Mouse (Mus musculus): Measurements from ENCODE around the gene Tbc1d13. TPM values are rescaled to one million over a fixed set of nuclear protein-coding genes. Genes with fewer than 3 reads are reported as not detected.
"Not testable (repeated sequence)": the region's sequence is repeated elsewhere in the genome, so short reads cannot be mapped to it uniquely, and the experiment has no call there.

Tbc1d13 gene
- polyA plus RNA-seq, 1 experiment from 2014 or later = 6.4 TPM

DNA sequence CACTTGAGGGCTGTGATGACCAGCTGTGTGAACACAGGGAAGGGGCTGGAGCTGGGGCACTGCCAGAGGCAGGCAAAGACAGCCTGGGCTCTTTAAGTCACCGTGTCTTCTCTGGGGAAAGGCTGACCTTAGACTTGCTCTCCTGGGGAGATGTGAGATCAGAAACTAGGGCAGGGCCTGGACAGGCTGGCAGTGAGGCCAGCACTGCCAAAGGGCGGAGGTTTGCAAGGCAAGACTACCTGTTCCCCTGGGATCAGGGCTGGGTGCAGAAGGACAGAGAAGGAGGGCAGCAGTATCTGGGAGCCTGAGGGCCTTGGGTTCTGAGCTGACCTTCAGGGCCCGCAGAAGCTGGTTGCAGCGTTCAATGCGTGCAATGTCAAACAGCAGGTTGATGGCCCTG, 25.9 kb upstream of the Tbc1d13 start:
- peaks cover 35% of the 10 kb centered on the region for H3K36me3 ChIP-seq
- no peak overlapping the region for H3K9ac ChIP-seq
- H3K4me3 ChIP-seq (replicated peaks) = no peak overlapping the region
- 92% methylated on average over 5 of the region's 5 CpGs for WGBS
- no peak overlapping the region for H3K27ac ChIP-seq
- H3K4me1 ChIP-seq = no peaks in the 10 kb centered on the region
- ATAC-seq (ENCODE audit: insufficient read depth, low FRiP score, low read depth) = no peak
- H3K9me3 ChIP-seq = no peaks in the 10 kb centered on the region
- no peaks in the 10 kb centered on the region for H3K27me3 ChIP-seq (replicated peaks)
- no peak overlapping the region for H3K4me2 ChIP-seq

DNA sequence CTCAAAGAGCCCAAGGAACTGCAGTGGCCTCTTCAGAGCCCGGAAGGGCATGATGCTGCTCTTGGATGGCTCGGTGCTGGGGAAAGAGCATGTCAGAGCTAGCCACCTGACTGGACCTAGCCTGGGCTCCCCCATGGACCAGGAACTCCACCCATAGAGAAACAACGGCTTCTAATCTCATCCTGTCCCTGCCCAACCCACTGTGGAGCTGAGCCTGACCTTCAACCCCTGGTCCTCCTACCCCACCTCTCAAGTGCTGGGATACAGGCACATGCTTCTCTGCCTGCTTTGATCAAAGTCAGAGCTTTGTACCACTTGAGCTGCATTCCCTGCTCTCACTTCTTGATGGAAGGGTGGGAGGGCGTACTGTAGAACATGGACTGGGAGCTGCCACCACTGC, 25.3 kb upstream of the Tbc1d13 start:
- WGBS = 88% methylated on average over 4 of the region's 4 CpGs
- H3K4me1 ChIP-seq = no peaks in the 10 kb centered on the region
- H3K27ac ChIP-seq = no peak overlapping the region
- H3K27me3 ChIP-seq (replicated peaks) = no peaks in the 10 kb centered on the region
- H3K36me3 ChIP-seq = peaks cover 36% of the 10 kb centered on the region
- no peak overlapping the region for H3K4me2 ChIP-seq
- ATAC-seq (ENCODE audit: insufficient read depth, low FRiP score, low read depth) = no peak
- H3K9ac ChIP-seq = no peak overlapping the region
- H3K9me3 ChIP-seq = no peaks in the 10 kb centered on the region
- no peak overlapping the region for H3K4me3 ChIP-seq (replicated peaks)

DNA sequence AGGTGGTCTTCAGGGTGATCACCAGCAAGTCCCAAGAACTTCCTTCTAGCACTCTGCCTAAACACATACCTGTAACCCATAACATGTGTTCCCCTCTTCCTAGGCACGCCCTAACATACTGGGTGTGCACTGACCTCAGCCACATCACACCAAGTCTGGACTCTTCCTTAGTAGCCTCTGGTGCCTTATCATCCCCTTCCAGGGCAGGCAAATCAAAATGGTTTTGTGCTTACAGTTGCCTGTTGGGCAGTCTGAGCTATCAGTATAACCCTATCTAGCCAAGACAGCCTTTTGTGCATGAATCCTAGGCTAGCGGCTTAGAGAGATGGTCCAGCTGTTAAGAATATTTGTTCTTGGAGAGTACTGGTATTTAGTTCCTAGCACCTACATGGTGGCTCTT, 22.0 kb upstream of the Tbc1d13 start:
- peak; percentile 15; the same call in 1 of the 2 replicates for ATAC-seq (ENCODE audit: insufficient read depth, low FRiP score, low read depth)
- H3K4me1 ChIP-seq = no peaks in the 10 kb centered on the region
- 87% methylated on average over 2 of the region's 2 CpGs for WGBS
- H3K4me2 ChIP-seq = no peak overlapping the region
- no peak overlapping the region for H3K4me3 ChIP-seq (replicated peaks)
- H3K9me3 ChIP-seq = no peaks in the 10 kb centered on the region
- no peak overlapping the region for H3K9ac ChIP-seq
- peaks cover 36% of the 10 kb centered on the region for H3K36me3 ChIP-seq
- no peaks in the 10 kb centered on the region for H3K27me3 ChIP-seq (replicated peaks)
- no peak overlapping the region for H3K27ac ChIP-seq

DNA sequence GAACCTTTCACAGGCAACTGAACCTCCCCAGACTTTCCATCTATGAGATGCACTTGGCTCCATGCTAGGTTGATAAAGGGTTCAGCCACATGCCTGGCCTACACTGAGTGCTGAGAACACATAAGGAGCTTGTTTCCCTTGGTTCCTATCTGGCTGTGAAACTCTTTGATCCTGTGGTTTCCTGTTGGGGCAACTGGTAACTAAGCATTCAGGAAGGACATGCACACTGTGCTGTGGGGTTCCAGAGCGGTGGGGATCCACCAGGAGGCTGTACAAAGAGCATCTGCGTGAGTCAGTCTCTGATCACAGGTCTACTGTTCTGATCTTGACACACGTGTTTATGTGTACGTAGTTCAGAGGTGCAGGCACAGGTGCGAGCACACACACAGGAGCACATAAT, 21.0 kb upstream of the Tbc1d13 start:
- Histone ChIP-seq H3K4me3 (replicated peaks) (no peak overlapping the region), H3K9me3 (no peaks in the 10 kb centered on the region), H3K9ac (no peak overlapping the region), H3K27ac (no peak overlapping the region), H3K27me3 (replicated peaks) (no peaks in the 10 kb centered on the region), H3K4me1 (no peaks in the 10 kb centered on the region), H3K4me2 (no peak overlapping the region), H3K36me3 (peaks cover 36% of the 10 kb centered on the region)
- WGBS = 91% methylated on average over 5 of the region's 5 CpGs
- no peak for ATAC-seq (ENCODE audit: insufficient read depth, low FRiP score, low read depth)

DNA sequence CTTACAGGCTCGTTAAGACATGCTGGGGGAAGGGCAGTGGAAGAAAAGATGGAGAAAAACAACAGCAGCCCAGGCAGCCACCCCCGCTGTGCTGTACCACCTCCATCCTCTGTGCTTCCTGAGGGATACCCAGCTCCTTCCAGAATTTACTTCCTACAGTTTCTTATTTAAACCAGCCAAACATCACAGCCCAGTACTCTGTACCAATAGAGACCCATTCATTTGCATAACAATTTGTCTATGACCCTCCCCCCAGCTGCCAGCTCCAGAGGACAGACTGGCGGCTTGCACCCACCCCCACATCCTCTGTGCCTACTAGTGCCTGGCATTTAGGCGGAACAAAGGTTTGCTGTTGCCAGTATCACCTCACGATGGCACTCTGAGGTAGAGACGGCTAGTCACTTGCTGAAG, 13.9 kb upstream of the Tbc1d13 start:
- Histone ChIP-seq H3K9ac (no peak overlapping the region), H3K36me3 (peaks cover 3% of the 10 kb centered on the region; the same call in 1 of the 2 replicates), H3K4me1 (peaks cover 7% of the 10 kb centered on the region), H3K4me2 (no peak overlapping the region), H3K27me3 (replicated peaks) (no peaks in the 10 kb centered on the region), H3K27ac (no peak overlapping the region), H3K4me3 (replicated peaks) (no peak overlapping the region), H3K9me3 (no peaks in the 10 kb centered on the region)
- WGBS = 43% methylated on average over 6 of the region's 6 CpGs
- ATAC-seq (ENCODE audit: insufficient read depth, low FRiP score, low read depth) = no peak

DNA sequence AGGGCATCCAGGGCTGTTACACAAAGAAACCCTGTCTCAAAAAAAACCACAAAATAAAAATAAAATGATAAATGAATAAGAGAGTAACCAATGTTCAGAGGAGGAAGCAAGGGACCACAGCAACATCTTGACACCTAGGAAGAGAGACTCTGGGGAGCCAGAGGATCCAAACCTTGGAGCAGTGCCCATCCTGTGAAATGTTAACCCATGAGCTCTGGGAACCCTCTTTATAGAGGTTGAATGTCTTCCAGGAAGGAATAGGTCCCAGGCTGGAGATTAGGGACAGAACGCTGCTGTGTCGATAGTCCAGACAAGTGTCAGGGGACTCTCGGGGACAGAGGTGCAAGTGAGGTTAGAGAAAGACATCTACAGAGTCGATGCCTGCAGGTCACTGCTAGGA, 13.3 kb upstream of the Tbc1d13 start:
- 86% methylated on average over 4 of the region's 4 CpGs for WGBS
- no peak overlapping the region for H3K4me2 ChIP-seq
- ATAC-seq (ENCODE audit: insufficient read depth, low FRiP score, low read depth) = no peak
- H3K27me3 ChIP-seq (replicated peaks) = no peaks in the 10 kb centered on the region
- 0 out of 2 replicates have a peak, but pooled peaks cover 3% of the 10 kb centered on the region for H3K36me3 ChIP-seq
- H3K9me3 ChIP-seq = no peaks in the 10 kb centered on the region
- H3K4me3 ChIP-seq (replicated peaks) = no peak overlapping the region
- H3K27ac ChIP-seq = no peak overlapping the region
- peaks cover 7% of the 10 kb centered on the region for H3K4me1 ChIP-seq
- H3K9ac ChIP-seq = no peak overlapping the region

DNA sequence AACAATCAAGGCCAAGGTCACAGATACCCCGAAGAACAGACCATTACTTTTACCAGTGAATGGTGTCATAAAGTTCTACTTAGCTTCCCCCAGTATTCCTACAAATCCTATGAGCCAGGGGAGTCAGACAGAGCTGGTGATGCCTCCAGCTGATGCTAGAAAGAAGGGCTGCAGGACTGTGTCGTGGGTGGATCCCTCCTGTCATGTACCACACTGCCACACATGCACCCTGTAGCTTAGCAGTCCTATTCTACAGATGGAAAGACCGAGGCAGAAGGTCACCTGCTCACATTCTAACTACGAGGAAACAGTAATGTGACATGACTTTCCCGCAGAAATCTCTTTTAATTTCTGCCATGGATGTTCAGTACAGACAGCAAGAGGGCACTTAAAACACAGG, 10.8 kb upstream of the Tbc1d13 start:
- Histone ChIP-seq H3K36me3 (no peaks in the 10 kb centered on the region), H3K9me3 (no peaks in the 10 kb centered on the region), H3K27ac (no peak overlapping the region), H3K27me3 (replicated peaks) (no peaks in the 10 kb centered on the region), H3K4me3 (replicated peaks) (no peak overlapping the region), H3K4me1 (peaks cover 7% of the 10 kb centered on the region), H3K9ac (no peak overlapping the region), H3K4me2 (peak overlapping the region; percentile 67; the same call in 1 of the 2 replicates)
- WGBS = 86% methylated on average over 5 of the region's 5 CpGs
- ATAC-seq (ENCODE audit: insufficient read depth, low FRiP score, low read depth) = no peak

DNA sequence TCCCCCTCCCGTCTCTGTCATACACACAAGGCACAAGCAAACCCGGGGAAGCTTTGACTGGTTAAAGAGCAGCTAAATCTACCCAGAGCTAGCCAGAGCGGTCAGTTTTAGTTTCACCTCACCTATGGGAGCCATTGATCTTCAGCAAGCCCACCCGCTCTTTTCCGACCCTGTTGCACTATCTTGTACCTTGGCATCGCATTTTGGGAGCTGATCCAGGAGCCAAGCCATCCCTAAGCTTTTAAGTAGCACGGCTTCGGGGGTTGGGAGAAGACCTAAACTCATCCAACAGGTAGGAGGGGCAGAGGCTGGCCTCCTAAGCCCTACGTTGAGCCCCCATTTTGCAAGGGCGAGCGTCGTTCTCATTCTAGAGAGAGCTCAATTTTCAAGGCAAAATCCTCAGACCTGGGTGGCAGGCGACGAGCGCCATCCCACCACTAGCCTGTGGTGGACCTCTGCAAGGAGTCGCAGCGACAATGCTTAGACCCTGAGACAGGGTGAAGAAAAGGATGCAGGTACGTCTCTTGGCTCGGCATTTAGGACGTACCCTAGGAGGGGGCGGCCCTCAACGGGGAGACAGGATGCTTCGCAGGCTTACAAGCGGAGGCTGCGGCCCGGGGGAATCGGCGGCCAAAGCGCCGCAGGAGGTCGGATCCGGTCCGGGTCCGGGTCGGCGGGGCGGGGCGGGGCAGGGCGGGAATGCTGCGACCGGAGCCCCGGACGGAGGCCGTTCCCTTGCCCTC, 9.6 kb upstream of the Tbc1d13 start:
- Histone ChIP-seq H3K4me1 (peaks cover 7% of the 10 kb centered on the region), H3K27me3 (replicated peaks) (no peaks in the 10 kb centered on the region), H3K4me3 (replicated peaks) (peak overlapping the region; percentile 81), H3K9ac (peak overlapping the region; percentile 91), H3K27ac (peak overlapping the region; percentile 92), H3K36me3 (no peaks in the 10 kb centered on the region), H3K9me3 (no peaks in the 10 kb centered on the region), H3K4me2 (peak overlapping the region; percentile 67)
- peak; percentile 64 for ATAC-seq (ENCODE audit: insufficient read depth, low FRiP score, low read depth)
- WGBS = under 1% methylated on average over 44 of the region's 44 CpGs

DNA sequence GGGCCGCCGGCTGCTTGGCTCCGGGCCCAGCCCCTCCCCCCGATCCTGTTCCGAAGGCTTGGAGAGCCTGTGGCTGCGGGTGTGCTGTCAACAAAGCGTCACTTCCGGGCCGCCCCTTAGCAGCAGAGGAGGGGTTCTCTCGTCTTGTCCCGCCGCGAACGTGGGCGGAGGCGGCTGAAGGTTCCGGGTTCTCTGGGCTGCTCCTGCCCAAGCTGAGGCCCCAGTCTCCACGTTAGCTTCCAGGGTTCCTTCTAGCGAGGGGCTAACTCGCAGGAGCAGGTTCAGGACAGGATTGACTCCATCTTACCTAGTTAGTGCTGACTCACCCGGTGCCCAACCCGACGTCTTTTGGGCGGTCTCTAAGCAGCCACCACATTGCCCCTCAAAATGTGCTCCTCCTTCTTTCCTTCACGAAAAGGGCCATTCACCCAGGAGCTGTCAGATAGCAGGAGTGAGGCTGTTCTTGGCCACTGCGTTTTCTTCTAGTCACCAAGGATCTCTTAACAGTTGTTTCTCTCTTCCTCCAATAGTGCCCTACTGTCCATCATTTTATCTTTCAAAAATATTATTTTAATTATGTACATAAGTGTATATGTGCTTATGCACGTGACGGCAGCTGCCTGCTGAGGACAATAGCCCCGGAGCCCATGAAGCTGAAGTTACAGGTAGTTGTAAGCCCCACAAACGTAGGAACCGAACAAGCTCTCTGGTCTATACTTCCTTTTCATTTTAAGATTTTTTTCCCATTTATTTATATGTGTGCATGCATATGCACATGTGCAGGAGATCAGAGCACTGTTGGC, 8.9 kb upstream of the Tbc1d13 start, which contains the start of gene Zer1:
TSS of gene Zer1 (minus strand) at position 114 of the 803 bp plus-strand sequence.
- ATAC-seq (ENCODE audit: insufficient read depth, low FRiP score, low read depth) = peak; percentile 98
- peak within 1 kb of the TSS; percentile 91 for H3K9ac ChIP-seq
- WGBS = 9% methylated on average over 31 of the region's 31 CpGs
- H3K4me1 ChIP-seq = peaks cover 7% of the 10 kb centered on the region
- no peaks in the 10 kb centered on the region for H3K36me3 ChIP-seq
- H3K4me2 ChIP-seq = peak within 1 kb of the TSS; percentile 67
- H3K4me3 ChIP-seq (replicated peaks) = peak within 1 kb of the TSS; percentile 81
- no peaks in the 10 kb centered on the region for H3K27me3 ChIP-seq (replicated peaks)
- H3K27ac ChIP-seq = peak within 1 kb of the TSS; percentile 92
- H3K9me3 ChIP-seq = no peaks in the 10 kb centered on the region

DNA sequence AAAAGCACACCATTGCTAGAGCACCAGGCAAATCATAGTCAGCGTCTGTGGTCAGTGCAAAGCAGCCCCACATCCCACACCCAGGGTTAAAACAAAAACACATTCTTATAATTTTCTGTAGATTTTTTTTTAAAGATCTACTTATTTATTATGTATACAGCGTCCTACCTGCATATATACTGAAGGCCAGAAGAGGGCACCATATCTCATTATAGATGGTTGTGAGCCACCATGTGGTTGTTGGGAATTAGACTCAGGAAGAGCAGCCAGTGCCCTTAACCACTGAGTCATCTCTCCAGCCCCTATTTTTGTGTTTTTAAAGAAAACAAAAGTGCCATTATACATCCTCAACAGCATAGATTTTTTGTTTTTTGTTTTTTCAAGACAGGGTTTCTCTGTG, 4.8 kb upstream of the Tbc1d13 start:
- 29% methylated on average over 2 of the region's 2 CpGs for WGBS
- Histone ChIP-seq H3K9ac (no peak overlapping the region), H3K36me3 (no peaks in the 10 kb centered on the region), H3K9me3 (no peaks in the 10 kb centered on the region), H3K27me3 (replicated peaks) (no peaks in the 10 kb centered on the region), H3K4me1 (peaks cover 6% of the 10 kb centered on the region), H3K4me3 (replicated peaks) (no peak overlapping the region), H3K4me2 (no peak overlapping the region), H3K27ac (no peak overlapping the region)
- no peak for ATAC-seq (ENCODE audit: insufficient read depth, low FRiP score, low read depth)

DNA sequence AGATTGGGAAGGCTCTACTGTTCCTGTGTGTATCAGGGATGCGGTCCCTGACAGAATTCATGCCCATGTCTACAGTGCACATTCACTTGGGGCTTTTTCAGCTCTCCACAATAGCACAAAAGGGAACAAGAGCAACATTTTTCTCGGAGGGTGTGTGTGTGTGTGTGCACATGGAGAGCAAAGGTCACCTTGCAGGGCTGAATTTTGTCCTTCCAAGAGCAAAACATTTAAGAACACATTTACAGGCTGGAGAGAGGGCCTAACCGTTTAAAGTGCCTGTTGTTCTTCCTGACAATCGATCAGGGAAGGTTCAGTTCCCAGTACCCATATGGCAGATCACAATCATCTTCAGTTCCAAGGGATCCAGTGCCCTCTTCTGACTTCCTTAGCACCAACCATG, 3.4 kb upstream of the Tbc1d13 start:
- Histone ChIP-seq H3K27me3 (replicated peaks) (no peaks in the 10 kb centered on the region), H3K9ac (no peak overlapping the region), H3K9me3 (no peaks in the 10 kb centered on the region), H3K4me3 (replicated peaks) (no peak overlapping the region), H3K4me1 (peaks cover 16% of the 10 kb centered on the region), H3K36me3 (no peaks in the 10 kb centered on the region), H3K27ac (no peak overlapping the region), H3K4me2 (no peak overlapping the region)
- 75% methylated on average over 4 of the region's 4 CpGs for WGBS
- ATAC-seq (ENCODE audit: insufficient read depth, low FRiP score, low read depth) = no peak

DNA sequence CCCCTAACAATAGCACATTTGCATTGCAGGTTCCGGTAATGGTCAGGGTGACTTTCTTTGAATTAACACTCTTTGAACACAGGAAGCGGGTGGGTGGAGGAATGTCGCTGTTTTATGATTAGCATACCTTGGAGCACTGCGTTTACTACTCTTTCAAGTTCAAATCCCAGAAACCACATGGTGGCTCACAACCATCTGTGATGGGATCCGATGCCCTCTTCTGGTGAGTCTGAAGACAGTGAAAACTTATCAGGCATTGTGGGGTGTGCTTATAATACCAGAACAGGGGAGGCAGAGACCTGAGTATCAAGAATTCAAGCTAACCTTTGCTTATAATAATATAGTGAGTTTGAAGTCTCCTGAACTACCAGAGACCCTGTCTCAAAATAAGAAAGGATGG, 2.3 kb upstream of the Tbc1d13 start:
- not testable (repeated sequence) for H3K36me3 ChIP-seq; H3K9me3 ChIP-seq; H3K4me3 ChIP-seq (replicated peaks); H3K4me2 ChIP-seq; H3K27me3 ChIP-seq (replicated peaks); H3K27ac ChIP-seq; ATAC-seq (ENCODE audit: insufficient read depth, low FRiP score, low read depth); H3K9ac ChIP-seq
- peaks cover 18% of the 10 kb centered on the region for H3K4me1 ChIP-seq
- 59% methylated on average over 5 of the region's 5 CpGs for WGBS
